Mouse (Mus musculus): ENCODE measurements at regions not wholly inside any gene's neighbourhood (a gene's known extent, or its start where the extent isn't known, plus 50 kb on each side); places are given as distances from the start of the nearest gene placed in this dataset.

- Histone ChIP-seq H3K4me2 (replicated peaks; ENCODE audit: low read depth, low read length) (no peak overlapping the region), H3K36me3 (ENCODE audit: control insufficient read depth, insufficient read depth, low read length) (no peaks in the 10 kb centered on the region), H3K4me3 (ENCODE audit: low read depth, low read length) (no peak overlapping the region), H3K9me3 (ENCODE audit: control insufficient read depth, low read depth, low read length) (no peaks in the 10 kb centered on the region), H3K27ac (ENCODE audit: low read length) (no peak overlapping the region), H3K27me3 (ENCODE audit: control insufficient read depth, insufficient read depth, low read length) (no peaks in the 10 kb centered on the region), H3K4me1 (ENCODE audit: control insufficient read depth, insufficient read depth, low read length) (no peaks in the 10 kb centered on the region), H3K9ac (replicated peaks; ENCODE audit: low read depth, low read length) (no peak overlapping the region)
- WGBS = 86% methylated on average over 4 of the region's 4 CpGs
- no peak for ATAC-seq (ENCODE audit: insufficient number of reproducible peaks, insufficient read depth, low FRiP score, low read depth)
Observed at GRCm38 (mm10) chr3:151210978-151211377, 226.7 kb upstream of the Adgrl4 start.

GRCm38 (mm10) chr3:151216764-151217502 is 220.8 kb upstream of the Adgrl4 start:
- WGBS = 70% methylated on average over 3 of the region's 3 CpGs
- H3K9me3 ChIP-seq (ENCODE audit: control insufficient read depth, low read depth, low read length) = no peaks in the 10 kb centered on the region
- H3K27me3 ChIP-seq (ENCODE audit: control insufficient read depth, insufficient read depth, low read length) = no peaks in the 10 kb centered on the region
- no peaks in the 10 kb centered on the region for H3K4me1 ChIP-seq (ENCODE audit: control insufficient read depth, insufficient read depth, low read length)
- H3K4me2 ChIP-seq (replicated peaks; ENCODE audit: low read depth, low read length) = no peak overlapping the region
- ATAC-seq (ENCODE audit: insufficient number of reproducible peaks, insufficient read depth, low FRiP score, low read depth) = no peak
- H3K36me3 ChIP-seq (ENCODE audit: control insufficient read depth, insufficient read depth, low read length) = no peaks in the 10 kb centered on the region
- no peak overlapping the region for H3K27ac ChIP-seq (ENCODE audit: low read length)
- H3K9ac ChIP-seq (replicated peaks; ENCODE audit: low read depth, low read length) = no peak overlapping the region
- H3K4me3 ChIP-seq (ENCODE audit: low read depth, low read length) = no peak overlapping the region

- Histone ChIP-seq H3K4me3 (ENCODE audit: low read depth, low read length) (no peak overlapping the region), H3K4me1 (ENCODE audit: control insufficient read depth, insufficient read depth, low read length) (no peaks in the 10 kb centered on the region), H3K9ac (replicated peaks; ENCODE audit: low read depth, low read length) (no peak overlapping the region), H3K36me3 (ENCODE audit: control insufficient read depth, insufficient read depth, low read length) (no peaks in the 10 kb centered on the region), H3K4me2 (replicated peaks; ENCODE audit: low read depth, low read length) (no peak overlapping the region), H3K27me3 (ENCODE audit: control insufficient read depth, insufficient read depth, low read length) (no peaks in the 10 kb centered on the region), H3K9me3 (ENCODE audit: control insufficient read depth, low read depth, low read length) (no peaks in the 10 kb centered on the region), H3K27ac (ENCODE audit: low read length) (no peak overlapping the region)
- ATAC-seq (ENCODE audit: insufficient number of reproducible peaks, insufficient read depth, low FRiP score, low read depth) = peak; percentile 56; the same call in 1 of the 2 replicates
- WGBS = 17% methylated on average over 3 of the region's 3 CpGs
Observed at GRCm38 (mm10) chr3:151222407-151222806, 215.3 kb upstream of the Adgrl4 start.

- ATAC-seq (ENCODE audit: insufficient number of reproducible peaks, insufficient read depth, low FRiP score, low read depth) = no peak
- no peak overlapping the region for H3K4me3 ChIP-seq (ENCODE audit: low read depth, low read length)
- 72% methylated on average over 2 of the region's 2 CpGs for WGBS
- H3K4me2 ChIP-seq (replicated peaks; ENCODE audit: low read depth, low read length) = no peak overlapping the region
- no peaks in the 10 kb centered on the region for H3K36me3 ChIP-seq (ENCODE audit: control insufficient read depth, insufficient read depth, low read length)
- H3K9me3 ChIP-seq (ENCODE audit: control insufficient read depth, low read depth, low read length) = no peaks in the 10 kb centered on the region
- H3K9ac ChIP-seq (replicated peaks; ENCODE audit: low read depth, low read length) = no peak overlapping the region
- no peaks in the 10 kb centered on the region for H3K4me1 ChIP-seq (ENCODE audit: control insufficient read depth, insufficient read depth, low read length)
- no peak overlapping the region for H3K27ac ChIP-seq (ENCODE audit: low read length)
- H3K27me3 ChIP-seq (ENCODE audit: control insufficient read depth, insufficient read depth, low read length) = no peaks in the 10 kb centered on the region
Observed at GRCm38 (mm10) chr3:151252458-151252857, 185.2 kb upstream of the Adgrl4 start.

- 71% methylated on average over 3 of the region's 3 CpGs for WGBS
Observed at GRCm38 (mm10) chr3:151262821-151263220, 174.9 kb upstream of the Adgrl4 start.

GRCm38 (mm10) chr3:151265658-151266057 is 172.0 kb upstream of the Adgrl4 start:
- H3K27ac ChIP-seq (ENCODE audit: low read length) = no peak overlapping the region
- no peaks in the 10 kb centered on the region for H3K36me3 ChIP-seq (ENCODE audit: control insufficient read depth, insufficient read depth, low read length)
- H3K4me1 ChIP-seq (ENCODE audit: control insufficient read depth, insufficient read depth, low read length) = no peaks in the 10 kb centered on the region
- H3K4me3 ChIP-seq (ENCODE audit: low read depth, low read length) = no peak overlapping the region
- H3K4me2 ChIP-seq (replicated peaks; ENCODE audit: low read depth, low read length) = no peak overlapping the region
- H3K27me3 ChIP-seq (ENCODE audit: control insufficient read depth, insufficient read depth, low read length) = no peaks in the 10 kb centered on the region
- no peak for ATAC-seq (ENCODE audit: insufficient number of reproducible peaks, insufficient read depth, low FRiP score, low read depth)
- H3K9ac ChIP-seq (replicated peaks; ENCODE audit: low read depth, low read length) = no peak overlapping the region
- WGBS = 20% methylated on average over 2 of the region's 2 CpGs
- no peaks in the 10 kb centered on the region for H3K9me3 ChIP-seq (ENCODE audit: control insufficient read depth, low read depth, low read length)

More at GRCm38 (mm10) chr3:151262821-151263220, 174.9 kb upstream of the Adgrl4 start:
- no peak overlapping the region for H3K27ac ChIP-seq (ENCODE audit: low read length)
- H3K4me2 ChIP-seq (replicated peaks; ENCODE audit: low read depth, low read length) = no peak overlapping the region
- H3K4me1 ChIP-seq (ENCODE audit: control insufficient read depth, insufficient read depth, low read length) = no peaks in the 10 kb centered on the region
- no peaks in the 10 kb centered on the region for H3K9me3 ChIP-seq (ENCODE audit: control insufficient read depth, low read depth, low read length)
- H3K36me3 ChIP-seq (ENCODE audit: control insufficient read depth, insufficient read depth, low read length) = no peaks in the 10 kb centered on the region
- H3K27me3 ChIP-seq (ENCODE audit: control insufficient read depth, insufficient read depth, low read length) = no peaks in the 10 kb centered on the region
- H3K9ac ChIP-seq (replicated peaks; ENCODE audit: low read depth, low read length) = no peak overlapping the region
- H3K4me3 ChIP-seq (ENCODE audit: low read depth, low read length) = no peak overlapping the region
- no peak for ATAC-seq (ENCODE audit: insufficient number of reproducible peaks, insufficient read depth, low FRiP score, low read depth)

- ATAC-seq (ENCODE audit: insufficient number of reproducible peaks, insufficient read depth, low FRiP score, low read depth) = no peak
Observed at GRCm38 (mm10) chr3:151269514-151269913, 168.2 kb upstream of the Adgrl4 start.

GRCm38 (mm10) chr3:151283829-151284228 is 153.9 kb upstream of the Adgrl4 start:
- no peak for ATAC-seq (ENCODE audit: insufficient number of reproducible peaks, insufficient read depth, low FRiP score, low read depth)
- Histone ChIP-seq H3K4me1 (ENCODE audit: control insufficient read depth, insufficient read depth, low read length) (no peaks in the 10 kb centered on the region), H3K4me3 (ENCODE audit: low read depth, low read length) (no peak overlapping the region), H3K36me3 (ENCODE audit: control insufficient read depth, insufficient read depth, low read length) (no peaks in the 10 kb centered on the region), H3K9me3 (ENCODE audit: control insufficient read depth, low read depth, low read length) (no peaks in the 10 kb centered on the region), H3K27ac (ENCODE audit: low read length) (no peak overlapping the region), H3K27me3 (ENCODE audit: control insufficient read depth, insufficient read depth, low read length) (no peaks in the 10 kb centered on the region), H3K4me2 (replicated peaks; ENCODE audit: low read depth, low read length) (no peak overlapping the region), H3K9ac (replicated peaks; ENCODE audit: low read depth, low read length) (no peak overlapping the region)
- whole genome bisulfite sequencing = 88% methylated on average over 1 of the region's 1 CpGs

More at GRCm38 (mm10) chr3:151269514-151269913, 168.2 kb upstream of the Adgrl4 start:
- Histone ChIP-seq H3K27me3 (ENCODE audit: control insufficient read depth, insufficient read depth, low read length) (no peaks in the 10 kb centered on the region), H3K4me3 (ENCODE audit: low read depth, low read length) (no peak overlapping the region), H3K9me3 (ENCODE audit: control insufficient read depth, low read depth, low read length) (no peaks in the 10 kb centered on the region), H3K9ac (replicated peaks; ENCODE audit: low read depth, low read length) (no peak overlapping the region), H3K4me1 (ENCODE audit: control insufficient read depth, insufficient read depth, low read length) (no peaks in the 10 kb centered on the region), H3K27ac (ENCODE audit: low read length) (no peak overlapping the region), H3K36me3 (ENCODE audit: control insufficient read depth, insufficient read depth, low read length) (no peaks in the 10 kb centered on the region), H3K4me2 (replicated peaks; ENCODE audit: low read depth, low read length) (no peak overlapping the region)
- 62% methylated on average over 2 of the region's 2 CpGs for WGBS

Data from stomach, embryonic 14.5 days (tissue).